Mouse (Mus musculus) left cerebral cortex, postnatal 4 days (tissue): Measurements from ENCODE around the gene Adamts9. TPM values are rescaled to one million over a fixed set of nuclear protein-coding genes. Genes with fewer than 3 reads are reported as not detected.

ENCODE experiments used
- DNase-seq: peaks from one replicate; pipeline ENCODE4 v3.0.0-alpha.2; 2022
- intact Hi-C: fragments of 180-260 bp; cut with DNase I; formaldehyde crosslinking; loops from one replicate; pipeline ENCODE4 v1.15.1; 2025
- total RNA-seq, 2 experiments: library from RNA; stranded (reverse); gene quantifications; 2 replicates each; pipeline ENCODE4 v1.2.3; 2021

The Adamts9 gene
- total RNA-seq, 2 experiments from 2014 or later = 7.7 to 8.3 TPM

DNA sequence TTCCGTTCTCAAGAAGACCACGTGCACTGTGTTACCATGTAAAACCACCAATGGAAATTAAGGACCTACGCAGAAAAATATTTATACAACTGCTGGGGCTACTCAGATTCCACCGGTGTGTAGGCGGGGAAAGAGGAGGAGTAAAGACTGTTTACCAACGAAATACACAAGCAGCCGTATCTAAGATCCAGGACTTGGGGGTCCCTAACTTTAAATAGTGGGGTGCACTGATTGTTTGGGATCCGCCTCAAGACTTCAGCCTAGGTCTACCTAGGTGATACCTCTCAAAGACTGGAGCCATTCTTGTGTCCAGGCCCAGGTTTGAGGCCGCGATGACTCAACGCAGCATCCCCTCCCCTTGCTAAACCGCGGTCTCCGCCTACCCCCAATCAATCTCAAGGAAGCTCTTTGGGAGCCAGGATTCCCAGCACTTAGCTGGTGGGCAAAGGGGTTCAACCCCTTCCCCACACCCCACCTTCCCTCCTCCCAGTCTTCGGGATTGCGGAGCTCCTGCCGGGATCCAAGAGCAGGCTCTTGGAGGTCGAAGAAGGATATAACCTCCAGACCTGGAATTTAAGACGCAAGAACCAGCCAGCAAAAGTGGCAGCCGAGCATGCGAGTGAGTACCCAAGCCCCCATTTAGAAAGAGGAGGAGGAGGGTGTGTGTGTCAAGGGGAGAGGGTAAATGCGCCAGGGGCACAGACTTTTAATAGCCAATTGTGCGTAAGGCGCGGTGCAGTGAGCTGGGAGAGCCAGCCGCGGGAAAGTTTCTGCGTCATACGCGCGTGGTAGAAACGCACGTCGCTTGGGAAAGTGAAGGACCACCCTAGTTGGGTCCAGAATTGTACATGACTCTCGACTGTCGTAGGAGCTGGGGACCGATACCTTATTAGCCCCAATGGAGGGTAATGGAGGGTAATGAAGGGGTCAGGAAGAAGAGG, 2.8 kb downstream of the Adamts9 start:
- intact Hi-C loops = loop anchor here (5.0 to 10.0 kb wide), 2 partner anchors 138 to 504 kb away; no protein-coding TSS in a partner anchor
- no peak for DNase-seq

DNA sequence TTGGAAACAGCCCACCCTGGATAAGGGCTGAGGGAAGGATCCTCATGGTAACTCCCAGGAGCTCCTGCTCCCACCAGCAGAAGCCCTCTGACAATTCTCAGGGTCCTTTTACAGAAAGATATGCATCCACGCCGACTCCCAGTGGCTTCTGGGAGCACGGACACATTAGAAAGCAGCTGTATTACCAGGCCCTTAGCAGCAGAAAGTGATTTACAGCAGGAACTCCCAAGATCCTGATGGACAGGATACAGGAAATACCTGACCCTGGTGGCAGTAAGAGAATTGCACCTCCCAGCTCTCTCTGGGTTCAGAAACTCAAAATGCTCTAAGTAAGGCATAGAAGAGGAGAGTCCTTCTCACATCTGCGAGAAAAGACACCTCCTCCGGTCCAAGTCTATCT, 15.0 kb downstream of the Adamts9 start:
- intact Hi-C loops = no loop called here
- no peak for DNase-seq

DNA sequence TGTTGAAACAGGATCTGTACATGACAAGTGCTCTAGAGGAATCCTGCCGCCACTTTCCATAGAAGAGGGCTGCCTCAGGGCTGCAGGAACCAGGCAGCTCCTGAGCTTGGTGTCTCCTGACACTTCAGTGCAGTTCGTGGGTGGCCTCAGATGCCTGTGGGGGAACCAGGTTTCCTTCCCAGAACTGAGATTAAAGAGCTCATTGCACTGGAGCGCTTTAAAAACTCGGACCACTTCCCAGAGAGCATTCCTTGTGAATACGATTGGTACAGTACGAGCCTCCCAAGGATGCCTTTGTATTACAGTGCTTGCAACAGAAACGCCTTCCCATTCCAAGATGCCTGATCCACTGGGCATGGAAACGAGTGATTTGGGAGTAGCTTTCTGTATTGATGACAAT, 18.8 kb downstream of the Adamts9 start:
- no peak for DNase-seq
- intact Hi-C loops = no loop called here

DNA sequence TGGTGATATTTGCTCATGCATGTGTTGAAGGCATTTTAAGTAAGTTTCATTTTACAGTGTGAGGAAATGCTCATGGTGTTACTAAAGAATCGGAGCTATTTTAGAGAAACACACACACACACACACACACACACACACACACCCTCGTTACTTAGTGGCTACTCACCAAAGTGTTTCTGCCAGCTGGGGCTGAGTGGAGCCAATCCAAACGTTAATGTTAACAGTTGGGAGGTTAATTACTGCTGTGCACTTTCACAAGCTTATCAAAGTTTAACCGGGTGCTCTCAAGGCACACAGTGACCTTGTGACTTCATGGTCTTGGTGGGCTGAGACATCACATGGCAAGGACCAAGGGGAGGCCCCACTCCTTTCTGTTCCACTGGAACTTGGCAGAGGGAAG, 21.4 kb downstream of the Adamts9 start:
- intact Hi-C loops = no loop called here
- no peak for DNase-seq

DNA sequence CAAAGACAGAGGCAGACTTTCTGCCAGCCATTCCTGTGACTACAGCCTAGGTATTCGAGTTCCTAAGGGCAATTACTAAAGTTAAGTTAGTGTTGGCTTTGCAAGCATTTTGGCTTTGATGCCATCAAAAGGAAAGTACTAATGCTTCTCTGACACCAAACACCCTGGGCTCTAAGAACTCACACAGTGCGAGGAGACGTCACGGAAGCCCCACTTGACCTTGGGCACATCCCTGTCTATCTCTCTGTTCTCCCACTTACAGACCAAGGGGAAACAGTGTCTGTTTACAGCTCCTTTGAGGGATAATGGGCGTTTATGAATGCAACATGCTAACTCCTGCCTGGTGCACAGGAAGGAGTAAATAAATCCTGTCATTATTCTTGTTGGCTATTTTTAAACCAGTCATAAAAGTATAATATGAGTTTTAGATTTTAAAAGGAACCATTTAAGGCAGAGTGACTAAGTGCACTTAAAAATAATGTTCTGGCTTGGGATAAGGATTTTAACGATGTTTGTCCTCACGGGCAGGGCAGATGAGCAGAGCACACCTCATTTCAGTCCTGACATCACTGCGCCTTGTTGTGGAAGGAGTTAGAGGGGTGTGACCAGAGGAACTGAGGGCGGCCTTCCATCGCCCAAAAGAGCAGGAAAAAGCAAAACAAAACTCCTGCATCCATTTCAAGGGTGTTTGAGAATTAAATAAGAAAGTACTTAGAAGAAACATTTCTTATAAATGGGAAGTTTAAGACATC, 22.2 kb downstream of the Adamts9 start:
- intact Hi-C loops = no loop called here
- DNase-seq = no peak

- DNase-seq = no peak
- intact Hi-C loops = no loop called here
These were observed 32.7 kb downstream of the Adamts9 start for GRCm38 (mm10) chr6:92910611-92911010.

DNA sequence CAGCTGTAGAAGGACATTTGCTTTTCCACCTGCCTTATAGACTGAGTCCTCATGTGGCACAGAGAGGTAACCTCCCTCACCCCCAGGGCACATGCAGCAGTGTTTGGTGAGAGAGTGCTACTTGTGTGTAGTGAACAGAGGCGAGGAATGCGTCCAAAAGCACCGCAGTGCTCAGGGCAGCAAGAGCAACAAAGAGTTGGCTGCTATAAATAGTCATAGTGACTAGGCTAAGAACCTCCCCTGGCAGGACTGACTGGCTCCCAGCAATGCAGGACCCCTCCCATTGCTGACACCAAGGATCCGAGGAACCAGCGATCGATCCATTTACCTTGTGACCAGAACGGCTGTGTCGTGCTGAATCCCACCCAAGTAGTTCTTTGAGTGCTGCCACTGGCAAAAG, 33.9 kb downstream of the Adamts9 start:
- no peak for DNase-seq
- intact Hi-C loops = no loop called here

DNA sequence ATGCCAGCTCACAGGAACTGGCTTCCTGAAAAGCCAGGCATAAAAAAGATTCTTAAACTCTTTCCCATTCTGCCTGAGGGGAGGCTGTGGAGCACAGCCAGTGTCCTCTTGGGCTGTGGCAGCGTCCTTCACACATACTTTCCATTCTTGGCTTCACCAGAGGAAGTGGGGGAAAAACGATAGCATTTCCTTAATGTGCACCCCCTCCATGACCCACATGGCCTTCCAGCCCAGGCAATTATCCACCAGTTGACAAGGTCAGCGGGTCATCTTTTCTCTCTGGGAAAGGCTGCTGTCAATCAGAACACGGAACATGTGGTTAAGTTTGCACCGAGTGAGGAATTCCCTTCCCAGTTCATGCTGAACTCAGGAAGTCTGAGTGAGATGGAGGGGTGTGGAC, 37.4 kb downstream of the Adamts9 start:
- intact Hi-C loops = no loop called here
- DNase-seq = no peak

DNA sequence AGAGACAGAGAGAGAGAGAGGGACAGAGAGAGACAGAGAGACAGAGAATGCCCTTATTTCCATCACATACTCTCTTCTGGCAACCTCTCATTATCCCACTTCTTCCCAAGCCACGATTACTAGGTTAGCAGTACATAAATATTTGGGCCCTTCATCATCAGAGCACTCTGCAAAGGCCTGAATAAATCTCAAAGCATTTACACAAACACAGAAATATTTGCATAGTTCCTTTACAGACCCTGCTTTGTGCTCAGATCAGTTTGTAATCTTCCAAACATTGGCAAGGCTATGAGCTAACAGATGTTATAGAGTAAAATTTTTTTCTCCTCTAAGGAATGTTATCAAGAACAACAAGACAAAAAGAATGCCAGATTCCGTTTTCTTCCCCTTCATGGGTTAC, 38.8 kb downstream of the Adamts9 start:
- DNase-seq = no peak
- intact Hi-C loops = no loop called here

DNA sequence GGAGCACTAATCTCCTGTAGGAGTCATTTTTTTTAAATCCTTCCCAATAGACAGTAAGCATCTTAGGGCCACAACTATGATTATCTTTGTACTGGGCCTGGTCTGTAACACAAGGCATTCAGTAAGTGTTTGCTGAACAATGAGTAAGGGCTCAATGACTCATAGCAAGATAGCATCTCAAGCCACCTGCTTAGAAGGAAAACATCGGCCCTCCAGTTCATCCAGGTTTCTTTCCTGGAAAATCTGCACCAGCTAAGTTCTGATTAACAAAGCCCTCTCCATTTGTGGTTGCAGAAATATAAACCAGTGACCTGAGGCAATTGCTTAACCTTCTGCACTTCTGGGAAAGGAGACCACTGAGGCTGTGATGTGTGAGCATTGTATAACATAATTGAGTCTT, 39.3 kb downstream of the Adamts9 start:
- no peak for DNase-seq
- intact Hi-C loops = no loop called here

GRCm38 (mm10) chr6:92891535-92891934, 51.8 kb downstream of the Adamts9 start:
- no peak for DNase-seq
- intact Hi-C loops = no loop called here

GRCm38 (mm10) chr6:92883131-92883900, 60.0 kb downstream of the Adamts9 start:
- intact Hi-C loops = no loop called here
- no peak for DNase-seq

DNA sequence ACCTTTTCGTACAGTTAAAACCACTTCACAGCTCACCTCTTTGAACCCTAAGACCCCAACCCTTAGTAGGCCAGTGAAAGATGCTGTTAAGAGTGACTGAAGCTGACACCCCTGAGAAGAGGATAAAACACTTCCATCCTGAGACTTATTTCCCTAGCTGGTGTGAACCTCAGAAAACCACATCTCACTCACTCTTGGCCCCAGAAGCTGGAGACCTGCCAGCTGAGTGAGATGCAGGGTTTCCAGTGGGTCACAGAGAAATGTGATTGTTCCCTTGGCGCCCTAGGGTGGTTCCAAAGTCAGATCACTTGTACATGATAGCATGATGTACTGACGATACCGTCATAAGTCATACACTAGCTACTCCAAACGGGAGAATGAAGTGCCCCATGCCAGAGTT, 60.8 kb downstream of the Adamts9 start:
- intact Hi-C loops = no loop called here
- DNase-seq = no peak

- no peak for DNase-seq
- intact Hi-C loops = no loop called here
These were observed 63.5 kb downstream of the Adamts9 start for GRCm38 (mm10) chr6:92879700-92880265.

DNA sequence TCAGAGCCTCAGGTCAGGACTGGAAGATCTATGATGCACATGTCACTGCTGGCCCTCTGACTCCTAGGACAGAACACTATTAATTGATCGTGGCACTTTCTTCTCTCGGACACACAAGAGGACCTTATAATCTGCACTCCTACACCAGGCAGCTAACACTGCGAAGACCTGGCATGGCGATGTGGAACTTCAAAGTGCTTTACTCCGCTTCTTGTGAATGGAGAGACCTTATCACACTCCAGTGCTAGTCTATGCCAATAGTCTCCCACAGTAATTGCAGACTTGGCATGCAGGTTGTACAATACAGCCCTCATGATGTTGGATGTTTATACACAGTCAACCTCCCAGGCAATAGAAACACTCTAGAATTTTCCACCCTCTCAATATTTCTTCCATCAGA, 64.5 kb downstream of the Adamts9 start:
- no peak for DNase-seq
- intact Hi-C loops = no loop called here

DNA sequence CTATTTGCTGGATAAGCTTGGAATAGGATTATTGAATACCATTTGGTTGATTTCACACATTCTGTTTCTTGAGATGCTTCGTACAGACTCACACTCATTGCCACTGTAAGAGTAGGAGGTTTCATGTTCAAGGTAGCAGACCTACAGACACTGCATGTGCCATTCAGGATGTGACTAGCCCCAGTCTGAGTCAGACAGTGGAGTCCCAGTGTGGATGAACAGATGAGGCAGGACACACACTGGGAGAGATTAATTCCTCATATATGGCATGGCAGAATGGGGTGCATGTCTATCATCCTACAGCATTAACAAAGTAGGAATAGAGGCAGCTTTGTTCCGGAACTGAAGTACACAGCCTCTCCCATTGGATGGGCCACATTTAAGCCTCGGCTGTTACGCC, 66.1 kb downstream of the Adamts9 start:
- DNase-seq = no peak
- intact Hi-C loops = no loop called here

GRCm38 (mm10) chr6:92876121-92876520, 67.2 kb downstream of the Adamts9 start:
- DNase-seq = no peak
- intact Hi-C loops = no loop called here

DNA sequence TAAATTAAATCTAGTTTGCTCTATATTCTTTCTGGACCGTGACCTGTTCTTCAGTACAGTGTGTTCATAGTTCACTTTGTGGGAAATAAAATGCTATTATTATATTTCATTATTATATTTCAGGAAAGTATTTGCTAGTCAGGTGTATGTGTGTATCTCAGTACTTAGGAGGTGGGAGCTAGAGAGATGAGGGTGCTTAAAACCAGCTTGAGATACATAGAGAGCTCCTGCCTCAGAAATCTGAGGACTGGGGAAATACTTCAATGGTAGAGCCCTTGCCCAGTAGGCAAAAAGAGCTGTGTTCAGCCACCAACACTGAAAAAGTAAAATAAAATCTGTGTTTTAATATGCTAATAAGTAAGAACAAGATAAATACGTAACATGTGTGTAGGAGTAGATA, 68.0 kb downstream of the Adamts9 start:
- intact Hi-C loops = no loop called here
- no peak for DNase-seq

GRCm38 (mm10) chr6:92874854-92875253, 68.4 kb downstream of the Adamts9 start:
- intact Hi-C loops = no loop called here
- DNase-seq = no peak

DNA sequence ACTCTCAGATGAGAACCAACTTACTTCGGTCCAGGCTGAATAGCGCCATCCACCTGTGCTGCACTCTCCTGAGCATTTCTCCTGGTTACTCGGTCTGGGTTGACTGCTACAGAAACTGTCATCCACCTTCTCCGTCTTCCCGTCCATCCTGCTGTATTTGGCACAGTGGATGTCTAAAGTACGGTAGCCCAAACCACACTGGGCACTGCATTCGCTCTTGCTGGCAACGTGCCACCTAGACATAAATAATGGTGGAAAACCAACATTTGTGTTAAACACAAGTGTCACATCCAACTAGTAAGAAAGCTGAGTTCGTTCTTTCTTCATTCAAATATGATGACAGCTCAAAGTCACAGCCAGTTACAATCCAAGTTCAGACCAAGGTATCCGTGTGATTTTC, 70.5 kb downstream of the Adamts9 start:
- DNase-seq = no peak

GRCm38 (mm10) chr6:92871813-92872212, 71.5 kb downstream of the Adamts9 start:
- intact Hi-C loops = no loop called here
- DNase-seq = no peak

More for the DNA sequence above, 70.5 kb downstream of the Adamts9 start:
- intact Hi-C loops = no loop called here
